Mouse (Mus musculus): ENCODE measurements at regions not wholly inside any gene's neighbourhood (a gene's known extent, or its start where the extent isn't known, plus 50 kb on each side); places are given as distances from the start of the nearest gene placed in this dataset.

DNA sequence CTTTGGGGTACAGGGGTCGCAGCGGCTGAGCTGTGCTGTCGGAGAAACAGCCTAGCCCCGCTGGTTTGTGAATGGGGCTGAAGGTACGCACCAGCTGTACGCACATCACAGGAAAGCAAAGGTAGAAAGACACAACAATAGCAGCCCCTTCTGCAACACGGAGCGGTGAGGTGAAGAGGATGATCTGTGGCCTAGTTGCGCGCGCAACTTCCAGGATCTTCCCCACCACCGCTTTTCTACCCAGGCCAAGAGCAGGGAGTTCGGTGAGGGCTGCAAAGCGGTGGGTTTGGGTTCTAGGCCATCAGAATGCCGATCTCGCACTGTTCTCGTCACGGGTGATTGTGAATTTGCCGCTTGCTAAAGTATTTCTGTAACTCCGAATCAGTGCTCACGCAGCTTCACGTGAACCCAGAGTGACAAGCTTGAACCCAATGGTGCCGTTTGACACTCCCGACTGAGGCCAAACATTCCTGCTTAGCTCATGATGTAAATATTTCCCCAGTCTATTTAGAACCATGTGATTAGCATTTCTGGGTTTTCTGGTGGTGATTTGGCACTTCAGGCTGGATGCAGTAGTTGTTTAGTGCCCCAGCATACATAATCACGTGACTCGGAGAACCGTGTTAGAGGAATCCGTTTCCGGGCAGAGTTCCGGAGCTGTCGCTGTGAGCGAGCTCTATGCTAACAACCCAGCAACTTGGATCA lies 54.7 kb downstream of the Cryaa start:
- no peak for DNase-seq (ENCODE audit: low read depth)

DNA sequence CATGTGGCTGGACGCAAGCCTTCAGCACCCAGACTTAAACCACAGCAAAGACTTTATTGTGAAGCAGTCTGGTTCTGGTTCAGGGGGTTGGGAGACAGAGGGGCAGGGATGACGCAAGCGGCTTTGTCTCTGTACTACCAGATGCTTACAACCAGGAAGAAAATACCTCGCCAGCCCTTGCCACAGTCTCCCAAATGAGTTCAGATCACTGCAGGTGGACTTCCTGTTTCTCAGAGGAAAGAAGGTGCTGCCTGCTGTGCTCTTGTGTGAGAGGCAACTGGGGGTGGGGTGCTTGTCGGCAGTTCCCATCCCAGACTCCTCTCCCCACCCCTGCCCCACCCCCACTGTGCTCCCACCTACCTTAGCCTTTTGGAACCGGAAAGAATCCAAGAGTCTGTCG lies 56.9 kb downstream of the Cryaa start:
- no peak for DNase-seq (ENCODE audit: low read depth)

DNA sequence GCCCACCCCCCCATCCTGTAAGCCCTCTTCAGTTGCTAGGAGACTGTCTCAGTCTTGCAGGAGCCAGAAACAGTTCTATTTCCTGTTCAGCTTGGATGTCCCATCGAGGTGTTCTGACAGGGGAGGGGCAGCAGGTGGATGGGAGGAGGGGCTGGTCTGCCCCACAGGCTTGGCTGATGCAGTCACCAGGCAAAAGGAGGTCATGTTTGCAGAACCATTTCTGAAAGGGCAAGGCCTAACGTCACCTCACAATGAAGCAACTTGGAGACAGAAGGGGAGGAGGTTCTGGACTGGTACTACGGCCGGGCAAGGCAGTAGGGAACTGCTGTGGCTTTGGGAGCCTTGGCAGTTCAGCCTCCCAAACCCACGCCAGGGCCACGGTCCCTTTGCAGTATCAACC lies 59.1 kb downstream of the Cryaa start:
- no peak for DNase-seq (ENCODE audit: low read depth)

DNA sequence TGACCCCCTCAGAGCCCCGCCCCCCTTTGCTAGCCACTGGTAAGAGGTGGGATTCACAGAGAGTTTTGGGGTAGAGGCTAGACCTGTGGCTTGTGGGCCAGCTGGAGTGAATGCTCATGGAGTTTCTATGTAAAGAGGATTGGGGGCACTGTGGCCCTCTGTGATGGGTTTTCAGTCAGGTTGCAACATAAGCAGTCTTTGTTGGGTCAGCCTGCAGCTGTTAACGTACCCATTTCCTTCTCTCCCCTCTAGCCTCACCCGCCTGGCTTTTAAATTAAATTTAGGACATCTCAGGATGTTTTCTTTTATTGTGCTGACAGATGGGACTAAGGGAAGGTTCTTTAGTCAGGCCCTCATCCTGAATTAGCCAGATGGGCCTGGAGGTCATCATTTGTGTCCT lies 60.6 kb downstream of the Cryaa start:
- no peak for DNase-seq (ENCODE audit: low read depth)

DNA sequence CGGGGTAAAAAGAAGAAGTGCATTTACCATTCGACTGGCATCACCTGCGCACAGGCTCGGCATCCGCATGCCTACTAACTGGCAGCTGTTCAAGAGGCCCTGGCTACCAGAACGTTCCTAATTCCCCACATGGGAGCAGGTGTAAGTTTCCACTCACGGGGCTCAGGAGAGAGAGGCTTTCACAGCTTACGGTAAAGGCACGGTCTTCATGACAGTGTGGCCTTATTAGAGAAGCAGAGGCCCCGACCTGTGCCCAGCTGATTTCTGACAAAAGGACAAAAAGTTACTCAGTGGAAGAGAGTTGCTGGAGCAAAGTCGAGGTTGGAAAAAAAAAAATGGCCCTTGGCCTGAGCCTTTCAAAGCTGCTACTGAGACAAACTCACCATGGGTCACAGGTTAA lies 62.0 kb downstream of the Cryaa start:
- DNase-seq (ENCODE audit: low read depth) = no peak

DNA sequence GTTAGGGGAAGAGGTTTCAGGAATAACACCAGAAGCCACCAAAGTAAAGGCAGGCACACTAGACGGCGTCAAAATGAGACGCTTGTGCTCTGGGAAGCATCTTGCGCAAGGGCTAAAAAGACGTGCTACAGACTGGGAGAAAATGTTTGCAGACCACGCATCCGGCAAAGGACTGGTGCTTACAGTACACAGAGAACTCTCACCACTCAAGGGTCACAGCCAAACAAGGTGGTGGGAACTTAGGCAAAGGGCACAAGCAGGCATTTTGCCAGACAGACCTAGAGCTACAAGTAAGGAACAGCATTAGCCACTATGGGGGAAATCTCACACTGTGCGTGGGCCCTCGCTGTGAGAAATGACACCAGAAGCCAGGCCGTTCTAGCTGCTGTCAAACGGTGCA lies 62.5 kb downstream of the Cryaa start:
- DNase-seq (ENCODE audit: low read depth) = no peak

DNA sequence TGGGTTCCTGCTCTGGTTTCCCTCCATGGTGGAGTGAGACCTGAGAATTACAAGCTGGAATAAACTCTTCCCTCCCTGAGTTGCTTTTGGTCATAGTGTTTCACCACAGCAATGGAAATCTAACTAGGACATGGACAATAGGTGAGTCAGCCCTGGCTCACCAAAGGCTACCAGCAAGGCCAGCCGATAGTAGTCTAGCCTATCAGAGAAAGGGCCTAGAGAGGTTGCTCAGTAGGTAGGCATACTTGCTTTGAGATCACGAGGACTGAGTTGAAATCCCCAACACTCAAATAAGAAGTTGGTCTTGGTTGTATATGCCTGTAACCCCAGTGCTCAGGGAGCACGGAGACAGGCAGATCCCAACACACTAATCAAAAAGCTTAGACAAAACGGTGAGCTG lies 66.0 kb downstream of the Cryaa start:
- DNase-seq (ENCODE audit: low read depth) = no peak

DNA sequence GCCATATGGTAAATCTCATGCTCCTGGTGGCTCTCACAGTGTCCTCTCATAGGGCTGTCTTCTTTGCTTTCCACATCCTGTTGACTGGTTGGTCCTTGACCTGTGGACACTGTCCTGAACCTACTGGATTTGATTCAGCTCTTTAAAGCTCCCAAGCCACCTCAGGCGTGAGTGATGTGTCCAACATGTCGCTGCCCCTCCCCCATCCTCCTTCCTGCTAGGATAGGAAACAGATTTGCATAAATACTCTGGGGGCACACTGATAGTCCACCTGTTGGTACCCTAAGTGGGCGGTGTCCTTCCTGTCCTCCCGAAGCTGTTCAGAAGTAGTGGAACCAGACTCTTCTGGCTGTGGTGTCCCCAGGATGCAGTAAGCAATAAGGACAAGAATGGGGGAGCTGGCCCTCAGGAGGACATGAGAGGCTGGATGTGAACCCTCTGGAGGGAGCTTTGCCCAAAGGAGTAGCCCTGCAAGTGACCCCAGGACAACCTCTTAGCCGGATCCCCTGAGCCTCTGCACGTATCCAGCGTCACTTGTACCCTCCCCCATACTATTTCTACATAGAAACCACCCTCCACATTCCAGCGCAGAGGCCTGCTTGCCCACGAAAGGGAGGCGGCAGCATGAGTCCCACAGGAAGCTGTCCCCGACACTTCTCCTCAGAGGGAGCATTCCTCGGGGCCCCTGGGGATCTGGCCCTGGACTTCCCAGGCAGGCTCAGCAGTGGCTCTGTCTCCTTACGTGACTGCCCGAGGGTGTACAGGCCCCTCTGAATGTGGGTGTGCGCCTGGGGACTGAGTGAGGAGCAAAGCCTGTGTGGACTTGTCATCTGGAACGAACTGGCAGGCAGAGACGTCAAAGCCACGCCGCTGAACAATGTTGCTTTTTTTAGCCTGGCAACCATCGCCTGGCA lies 68.8 kb downstream of the Cryaa start:
- DNase-seq (ENCODE audit: low read depth) = no peak

DNA sequence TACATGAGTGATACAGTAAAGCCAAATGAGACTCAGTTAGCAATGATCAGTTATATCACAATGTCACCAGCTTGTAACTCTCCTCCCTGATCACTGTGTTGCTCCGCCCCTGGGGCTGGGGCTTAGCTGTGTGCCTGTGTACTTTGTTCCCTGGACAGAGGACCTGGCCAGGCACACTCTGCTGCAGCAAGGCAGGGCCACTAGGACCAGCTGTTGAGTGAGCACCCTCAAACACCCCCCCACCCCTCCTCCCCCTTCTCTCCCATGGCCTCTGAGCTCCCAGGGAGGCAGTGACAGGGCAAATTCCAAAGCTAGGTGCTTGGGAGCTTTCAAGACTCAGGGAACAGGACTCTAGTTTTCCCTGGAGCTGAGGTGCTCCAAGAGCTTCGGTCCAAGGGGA lies 70.0 kb downstream of the Cryaa start:
- no peak for DNase-seq (ENCODE audit: low read depth)

DNA sequence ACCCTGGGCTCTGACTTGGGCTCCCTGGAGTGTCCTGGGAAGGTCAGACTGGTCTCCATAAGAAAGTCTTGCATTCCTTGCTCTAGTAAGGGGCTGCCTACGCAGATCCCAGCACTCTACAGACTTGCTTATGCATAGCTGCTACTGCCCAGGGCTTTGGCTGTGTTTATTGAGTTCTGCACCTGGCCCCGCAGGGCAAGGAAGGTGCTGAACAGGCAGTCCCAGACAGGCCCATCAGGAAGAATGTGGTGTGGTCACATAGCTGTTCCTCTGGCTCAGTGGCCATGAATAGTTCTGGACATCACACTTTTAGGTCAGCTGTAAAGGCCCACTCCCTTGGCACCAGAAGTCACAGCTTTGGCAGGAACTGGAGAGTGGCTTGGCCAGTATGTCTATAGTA lies 70.6 kb downstream of the Cryaa start:
- DNase-seq (ENCODE audit: low read depth) = no peak

DNA sequence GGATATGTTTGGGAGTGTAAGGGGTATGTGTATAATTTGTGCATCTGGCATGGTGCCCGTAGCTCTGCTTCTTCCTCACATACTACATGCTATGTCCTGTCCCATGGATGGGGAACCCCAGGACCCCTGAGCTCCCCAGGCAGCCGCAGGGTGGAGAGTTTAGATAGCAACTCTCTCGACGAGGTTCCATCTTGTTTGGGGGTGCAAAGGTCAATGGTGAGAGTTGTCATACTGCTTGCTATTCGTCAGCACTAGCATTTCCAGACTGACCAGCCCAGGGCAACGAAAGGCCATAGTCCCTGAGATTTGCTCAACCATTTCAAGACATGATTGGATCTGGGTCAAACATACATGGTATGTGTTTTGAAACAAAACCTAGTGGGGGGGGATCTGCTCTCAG lies 71.4 kb downstream of the Cryaa start:
- no peak for DNase-seq (ENCODE audit: low read depth)

DNA sequence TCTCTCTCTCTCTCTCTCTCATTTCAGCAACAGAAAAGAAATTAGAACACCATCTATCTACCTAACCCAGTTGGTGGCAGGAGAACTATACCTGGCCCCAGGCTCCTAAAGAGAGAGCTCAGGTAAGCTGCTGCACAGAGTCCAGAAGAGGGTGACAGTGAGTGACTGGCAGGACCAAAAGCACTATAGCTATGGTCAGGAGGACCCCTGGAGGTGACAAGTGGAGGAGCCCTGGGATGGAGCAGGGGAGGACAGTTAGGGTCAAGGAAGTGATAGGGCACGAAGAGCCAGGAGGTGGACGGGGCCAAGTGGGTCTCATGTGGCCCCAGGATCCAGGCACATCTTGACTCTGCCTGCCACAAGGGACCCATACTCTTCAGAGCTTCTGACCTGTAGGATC lies 73.7 kb downstream of the Cryaa start:
- no peak for DNase-seq (ENCODE audit: low read depth)

DNA sequence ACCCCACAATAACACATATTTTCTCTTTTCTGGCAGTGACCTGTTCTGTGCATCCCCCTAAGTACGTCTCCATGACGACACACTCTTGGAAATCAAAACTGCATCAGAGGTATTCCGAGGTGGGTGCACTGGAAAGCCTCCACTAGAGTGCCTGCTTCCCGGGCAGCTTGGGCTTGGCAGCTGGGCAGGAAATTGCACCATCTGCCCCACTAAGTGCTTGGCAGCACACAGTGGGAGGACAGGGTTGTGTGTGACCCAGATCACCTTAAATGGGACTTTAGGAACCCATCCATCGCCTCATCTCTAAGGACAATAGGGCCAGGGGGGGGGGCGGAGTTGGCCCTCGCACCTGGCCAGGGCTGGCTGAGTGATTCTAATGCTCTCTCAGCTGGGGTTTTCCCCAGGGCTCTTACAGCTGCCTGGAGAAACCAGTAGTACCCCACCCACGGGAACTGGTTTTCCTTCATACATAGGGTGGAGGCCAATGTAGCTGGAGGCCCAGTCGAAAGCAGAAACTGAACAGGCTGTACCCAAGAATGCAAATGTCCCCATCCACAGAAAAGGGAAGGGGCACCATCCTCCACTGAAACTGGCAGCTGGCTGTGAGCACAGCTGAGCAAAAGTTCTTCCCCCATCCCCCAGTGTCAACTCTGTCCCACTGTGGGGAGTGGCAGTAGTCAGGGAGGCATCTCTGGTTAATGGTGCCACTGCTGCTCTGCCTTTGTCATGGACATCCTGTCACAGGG lies 75.7 kb downstream of the Cryaa start:
- no peak for DNase-seq (ENCODE audit: low read depth)

DNA sequence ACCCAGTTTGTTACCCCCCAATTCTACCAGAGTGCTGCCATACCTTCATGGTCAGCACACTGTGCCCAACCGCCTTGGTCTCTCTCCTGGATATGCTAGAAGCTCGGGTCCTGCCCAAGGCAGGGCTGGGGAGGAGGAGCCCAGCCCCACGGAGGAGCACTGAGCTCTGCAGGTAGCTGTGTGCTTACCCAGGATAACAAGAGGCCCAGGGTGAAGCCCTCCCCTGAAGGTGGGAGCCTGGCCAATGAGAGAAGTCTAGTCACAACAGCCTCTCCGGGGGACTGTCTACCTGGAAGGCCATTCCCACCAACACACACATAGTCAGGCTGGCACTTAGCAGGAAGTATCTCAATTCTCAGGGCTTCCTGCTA lies 76.2 kb downstream of the Cryaa start:
- DNase-seq (ENCODE audit: low read depth) = no peak

DNA sequence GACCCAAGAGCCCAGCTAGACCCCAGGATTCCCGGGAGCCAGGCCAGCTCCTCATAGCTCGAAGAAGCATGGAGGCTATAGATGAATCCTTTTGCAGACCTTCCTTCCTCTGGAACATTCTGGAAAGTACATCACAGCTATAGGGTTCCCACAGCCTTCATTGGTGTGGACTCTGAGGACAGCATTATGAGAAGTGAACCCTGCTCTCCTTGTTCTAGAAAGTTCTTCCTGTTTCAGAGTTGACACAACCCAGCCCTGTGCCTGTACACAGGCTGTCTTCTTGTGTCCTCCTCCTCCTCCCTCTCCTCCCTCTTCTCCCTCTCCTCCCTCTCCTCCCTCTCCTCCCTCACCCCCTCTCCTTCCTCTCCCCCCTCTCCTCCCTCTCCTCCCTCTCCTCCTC lies 82.9 kb downstream of the Cryaa start:
- DNase-seq (ENCODE audit: low read depth) = no peak

DNA sequence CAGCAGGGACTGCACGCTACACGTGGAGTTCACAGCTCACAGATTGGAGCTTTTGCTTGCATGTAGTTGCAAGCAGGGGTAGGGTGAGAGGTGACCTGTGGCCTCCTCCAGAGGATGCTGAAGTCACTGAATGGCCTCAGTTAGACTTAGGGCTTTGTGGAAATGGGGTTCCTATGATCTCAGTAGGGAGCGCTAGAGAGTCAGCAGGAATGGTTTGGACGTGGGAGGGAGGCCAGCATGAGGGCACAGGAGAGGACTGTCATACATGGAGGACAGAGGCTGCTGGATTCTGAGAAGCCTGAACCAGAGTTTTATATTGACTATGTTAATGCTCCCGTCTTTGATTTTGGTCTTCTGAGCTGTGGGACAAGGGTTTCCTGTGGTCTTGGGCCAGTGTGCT lies 85.5 kb downstream of the Cryaa start:
- DNase-seq (ENCODE audit: low read depth) = peak; percentile 33

DNA sequence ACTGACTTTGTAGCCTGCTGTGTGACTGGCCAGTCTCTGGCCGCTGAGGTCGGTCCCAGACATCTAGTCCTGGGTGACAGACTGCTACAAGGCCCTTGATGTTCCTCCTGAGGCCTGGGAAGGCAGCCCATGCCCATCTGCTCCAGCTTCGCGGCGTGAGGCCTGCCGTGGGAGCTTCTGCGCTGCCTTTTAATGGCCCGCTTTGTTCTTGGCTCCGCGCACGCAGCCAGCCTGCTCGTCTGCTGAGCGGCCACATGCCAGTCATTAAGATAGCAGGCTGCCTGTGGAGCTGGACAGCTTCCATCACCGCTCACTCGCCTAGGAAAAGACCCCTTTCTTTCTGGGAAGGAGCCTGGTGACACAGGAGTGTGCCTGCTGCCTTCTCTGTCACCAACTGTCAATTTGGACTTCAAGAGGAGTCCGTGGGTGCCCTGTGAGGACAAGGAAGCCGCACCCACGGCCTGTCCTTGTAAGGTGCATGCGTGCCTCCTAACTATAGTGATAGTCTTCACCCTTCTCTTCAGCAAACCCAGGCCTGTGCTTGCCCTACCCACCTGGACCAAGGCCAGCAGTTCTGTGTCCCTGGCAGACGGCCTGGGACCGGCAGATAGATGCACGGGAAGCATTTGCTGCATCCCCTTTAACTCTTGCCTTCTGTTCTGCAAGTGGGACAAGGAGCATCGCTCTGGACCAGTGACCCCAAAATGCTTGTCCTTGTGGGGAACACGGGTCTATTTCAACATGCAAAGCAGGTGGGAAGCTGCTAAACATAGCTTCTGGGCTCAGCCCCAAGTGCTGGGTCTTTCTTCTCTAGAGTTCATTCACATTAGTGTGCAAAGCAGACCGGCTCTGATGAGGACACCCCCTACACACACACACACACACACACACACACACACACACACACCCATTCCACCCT lies 88.6 kb downstream of the Sik1 start:
- peak; percentile 49 for DNase-seq (ENCODE audit: low read depth)

DNA sequence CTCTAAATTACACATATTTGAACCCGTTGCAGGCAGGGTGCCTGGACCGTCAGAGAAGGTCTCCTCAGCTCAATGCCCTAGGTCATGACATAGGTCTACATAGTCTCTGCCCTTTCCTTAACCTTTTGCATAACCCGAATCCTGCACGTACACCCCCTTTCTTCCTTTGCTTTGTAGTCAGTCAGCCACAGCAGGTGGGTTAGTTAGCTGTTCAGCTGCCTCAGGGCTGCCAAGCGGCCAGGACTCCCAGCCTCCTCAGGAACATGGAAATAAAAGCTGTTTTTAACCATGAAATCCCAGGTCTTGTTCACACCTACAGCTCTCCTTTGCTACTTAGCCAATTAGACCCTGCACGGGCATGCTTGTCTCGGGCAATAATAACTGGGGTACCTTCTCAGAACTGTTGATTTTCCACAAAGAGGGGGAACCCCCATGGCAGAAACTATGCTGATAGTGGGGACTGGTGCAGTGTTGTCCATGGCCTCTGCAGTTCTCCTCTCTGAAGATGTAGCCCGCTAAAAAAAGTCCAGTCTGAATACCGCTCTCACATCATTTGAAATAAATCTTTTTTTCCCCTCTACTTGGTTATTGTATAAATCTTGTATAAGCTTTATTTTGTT lies 83.3 kb downstream of the Sik1 start:
- no peak for DNase-seq (ENCODE audit: low read depth)

DNA sequence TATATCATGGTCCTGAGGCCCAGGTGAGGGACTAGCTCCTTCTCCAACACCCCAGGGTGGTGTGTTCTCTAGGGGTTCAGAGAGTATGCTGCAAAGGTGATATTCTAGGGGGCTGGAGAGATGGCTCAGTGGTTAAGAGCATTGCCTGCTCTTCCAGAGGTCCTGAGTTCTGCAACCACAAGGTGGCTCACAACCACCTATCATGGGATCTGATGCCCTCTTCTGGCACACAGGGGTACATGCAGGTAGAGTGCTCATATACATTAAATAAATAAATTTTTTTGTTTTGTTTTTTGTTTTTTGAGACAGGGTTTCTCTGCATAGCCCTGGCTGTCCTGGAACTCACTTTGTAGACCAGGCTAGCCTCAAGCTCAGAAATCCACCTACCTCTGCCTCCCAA lies 81.7 kb downstream of the Sik1 start:
- DNase-seq (ENCODE audit: low read depth) = peak; percentile 25

DNA sequence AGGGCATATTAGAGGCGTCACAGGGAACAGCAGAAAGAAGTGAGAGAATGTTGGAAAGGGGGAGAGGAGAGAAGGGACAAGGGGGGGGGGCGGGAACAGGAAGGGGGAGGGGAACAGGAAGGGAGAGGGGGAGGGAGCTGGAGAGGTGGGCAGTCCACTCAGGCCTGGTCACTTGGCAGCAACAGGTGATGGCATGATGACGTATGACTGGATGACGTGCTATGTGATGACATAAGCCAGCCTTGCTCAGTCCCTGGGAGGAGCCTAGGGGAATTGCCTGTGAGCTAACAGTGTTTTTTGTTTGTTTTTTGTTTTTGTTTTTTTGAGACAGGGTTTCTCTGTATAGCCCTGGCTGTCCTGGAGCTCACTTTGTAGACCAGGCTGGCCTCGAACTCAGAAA lies 80.6 kb downstream of the Sik1 start:
- DNase-seq (ENCODE audit: low read depth) = no peak

DNA sequence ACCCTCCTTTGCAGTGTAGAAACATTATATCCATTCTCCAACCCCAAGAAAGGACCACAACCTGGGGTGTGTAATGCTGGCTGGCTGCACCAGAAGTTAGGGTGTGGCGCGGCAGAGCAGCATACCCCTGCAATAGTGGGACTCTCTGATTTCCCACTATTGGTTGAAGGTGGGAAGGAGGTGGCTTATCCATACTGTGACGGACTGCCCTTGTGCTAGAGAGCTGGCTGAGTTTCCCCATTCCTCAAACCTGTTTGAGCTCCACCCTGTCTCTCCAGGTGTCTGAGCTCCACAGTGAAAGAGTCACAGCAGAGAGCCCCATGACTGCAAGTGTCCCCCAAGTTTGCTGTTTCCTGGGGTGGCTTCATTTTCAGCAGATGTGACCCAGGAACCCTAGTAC lies 79.6 kb downstream of the Sik1 start:
- DNase-seq (ENCODE audit: low read depth) = no peak
